Mouse (Mus musculus): ENCODE data around the gene Il17rd. TPM values are rescaled to one million over a fixed set of nuclear protein-coding genes. Genes with fewer than 3 reads are reported as not detected.

Gene Il17rd
- total RNA-seq, 2 experiments from 2014 or later: 3.7 to 4.1 TPM

- DNase-seq: peak; percentile 68 to 83
These were observed 5.7 kb downstream of the Il17rd start for GRCm38 (mm10) chr14:27044221-27044966.

- peak; percentile 52 to 57 for DNase-seq
These were observed 6.2 kb downstream of the Il17rd start for GRCm38 (mm10) chr14:27044967-27045361.

- no peak for DNase-seq
These were observed 9.7 kb downstream of the Il17rd start for GRCm38 (mm10) chr14:27048231-27048956.

GRCm38 (mm10) chr14:27050043-27050442 lies 11.3 kb downstream of the Il17rd start:
- no peak for DNase-seq

- DNase-seq: no peak
These were observed 12.1 kb downstream of the Il17rd start for GRCm38 (mm10) chr14:27050560-27051510.

GRCm38 (mm10) chr14:27051511-27051895 lies 12.8 kb downstream of the Il17rd start:
- DNase-seq: no peak

GRCm38 (mm10) chr14:27058535-27059223 lies 19.9 kb downstream of the Il17rd start:
- DNase-seq: no peak

GRCm38 (mm10) chr14:27059224-27059558 lies 20.4 kb downstream of the Il17rd start:
- no peak for DNase-seq

GRCm38 (mm10) chr14:27063338-27063737 lies 24.6 kb downstream of the Il17rd start:
- no peak for DNase-seq

- peak in 1 of 2 experiments; percentile 49 for DNase-seq
These were observed 27.6 kb downstream of the Il17rd start for GRCm38 (mm10) chr14:27066171-27066929.

GRCm38 (mm10) chr14:27067866-27068271 lies 29.1 kb downstream of the Il17rd start:
- DNase-seq: no peak

- no peak for DNase-seq
These were observed 30.8 kb downstream of the Il17rd start for GRCm38 (mm10) chr14:27069434-27070097.

GRCm38 (mm10) chr14:27070128-27070527 lies 31.4 kb downstream of the Il17rd start:
- no peak for DNase-seq

- no peak for DNase-seq
These were observed 32.0 kb downstream of the Il17rd start for GRCm38 (mm10) chr14:27070758-27071157.

GRCm38 (mm10) chr14:27071985-27072384 lies 33.2 kb downstream of the Il17rd start:
- no peak for DNase-seq

GRCm38 (mm10) chr14:27075084-27075483 lies 36.3 kb downstream of the Il17rd start:
- no peak for DNase-seq

- peak in 1 of 2 experiments; percentile 23 for DNase-seq
These were observed 37.3 kb downstream of the Il17rd start for GRCm38 (mm10) chr14:27075909-27076521.

GRCm38 (mm10) chr14:27076522-27076920 lies 37.8 kb downstream of the Il17rd start:
- DNase-seq: no peak

- no peak for DNase-seq
These were observed 43.0 kb downstream of the Il17rd start for GRCm38 (mm10) chr14:27081536-27082275.

Measured in heart, adult 18-20 months (tissue).